Mouse (Mus musculus): Measurements from ENCODE around the gene Ap3s2.

Ap3s2 gene

DNA sequence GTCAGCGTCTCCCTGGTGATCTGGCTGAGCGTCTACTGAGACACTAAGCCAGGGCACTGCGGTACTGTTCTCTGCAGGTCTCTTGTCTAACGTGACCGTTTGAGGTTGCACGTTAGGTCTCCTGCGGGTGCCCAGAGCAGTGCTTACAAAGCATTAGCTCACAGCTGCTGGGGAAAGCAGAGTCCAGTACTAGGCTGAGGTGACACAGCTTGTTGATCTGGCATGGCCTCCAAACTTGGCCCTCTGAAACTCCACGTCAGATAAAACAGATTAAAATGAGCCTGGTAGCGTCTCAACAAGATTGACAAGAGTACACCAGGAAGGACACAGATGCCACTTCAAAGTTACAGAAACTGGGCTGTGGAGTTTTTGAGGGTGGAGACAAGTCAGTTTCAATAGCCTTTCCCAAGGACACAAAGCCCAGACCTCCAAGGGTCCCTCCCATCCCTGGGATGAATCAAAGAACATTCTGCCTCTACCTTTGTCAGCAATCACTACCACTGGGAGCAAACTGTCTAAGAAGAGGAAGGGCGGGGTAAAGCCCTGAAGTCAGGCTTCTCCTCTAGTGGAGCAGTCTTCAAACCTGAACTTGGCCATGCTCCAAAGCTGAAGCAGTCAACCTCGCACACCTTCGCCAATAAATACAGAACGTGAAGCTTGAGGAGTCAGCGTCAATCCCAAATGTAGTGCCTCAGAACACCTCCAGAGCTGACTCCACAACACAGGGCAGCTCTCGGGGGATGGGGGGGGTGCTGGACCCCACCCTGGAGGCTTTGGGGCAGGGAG lies 29.8 kb downstream of the Ap3s2 start:
- peak; percentile 11 for DNase-seq (ENCODE audit: low spot score)

GRCm38 (mm10) chr7:79888603-79889002 lies 31.8 kb downstream of the Ap3s2 start:
- no peak for DNase-seq (ENCODE audit: low spot score)

- no peak for DNase-seq (ENCODE audit: low spot score)
These were observed 36.7 kb downstream of the Ap3s2 start for GRCm38 (mm10) chr7:79883613-79884334.

DNA sequence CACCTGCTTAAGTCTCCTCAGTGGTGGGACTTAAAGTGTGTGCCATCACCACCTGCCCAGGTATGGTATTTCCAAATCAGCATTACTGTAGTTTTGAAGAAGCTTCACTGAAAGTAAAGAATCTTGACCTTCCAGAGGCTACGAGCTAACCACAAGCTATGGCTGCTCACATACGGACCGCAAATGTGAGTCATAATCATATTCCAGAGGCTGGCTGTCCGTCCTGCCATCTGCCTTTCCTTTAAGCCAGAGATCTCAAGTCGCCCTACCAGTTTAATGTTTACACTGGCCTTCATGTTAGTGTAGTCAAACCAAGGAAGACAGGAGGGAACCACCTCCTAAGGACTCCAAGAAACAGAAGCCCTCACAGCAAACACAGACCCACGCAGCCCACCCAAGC lies 38.5 kb downstream of the Ap3s2 start:
- no peak for DNase-seq (ENCODE audit: low spot score)

DNA sequence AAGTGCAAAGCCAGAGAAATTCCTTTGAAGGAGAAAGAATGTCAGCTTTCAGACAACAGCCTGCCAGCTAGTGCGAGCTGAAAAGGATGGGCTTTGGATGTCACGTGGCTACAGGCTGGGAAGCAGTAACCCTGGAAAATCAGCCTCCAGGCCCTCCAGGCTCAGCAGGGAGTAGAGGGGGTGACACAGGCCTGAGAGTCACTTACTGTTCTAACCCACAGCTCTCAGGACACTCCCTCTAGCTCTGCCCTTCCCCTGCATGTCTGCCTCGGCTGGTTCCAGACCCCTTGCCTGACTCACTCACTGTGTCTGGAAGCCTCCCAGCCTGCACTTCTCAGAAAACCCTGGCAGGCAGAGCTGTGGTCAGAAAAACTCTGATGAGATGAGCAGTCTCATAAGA lies 39.5 kb downstream of the Ap3s2 start:
- no peak for DNase-seq (ENCODE audit: low spot score)

DNA sequence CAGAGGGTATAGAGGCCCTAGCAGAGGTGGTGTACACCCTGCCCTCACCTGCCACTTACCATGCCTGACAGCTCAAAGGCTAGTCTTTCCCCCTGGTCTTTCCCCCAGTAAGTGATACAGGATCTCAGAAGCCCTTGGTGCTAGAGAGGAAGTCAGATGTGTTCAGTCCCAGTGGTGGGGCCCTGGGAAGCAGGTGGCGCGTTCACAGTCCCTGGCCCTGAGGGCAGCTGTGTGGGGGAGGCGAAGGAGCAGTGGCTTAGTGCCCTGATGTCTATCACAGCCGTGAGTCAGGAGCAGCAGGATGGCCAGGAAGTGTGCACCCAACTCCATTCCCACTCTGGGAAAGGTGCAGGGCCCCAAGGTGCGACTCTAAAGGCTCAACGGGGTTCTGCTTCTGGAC lies 40.4 kb downstream of the Ap3s2 start:
- DNase-seq (ENCODE audit: low spot score): no peak

DNA sequence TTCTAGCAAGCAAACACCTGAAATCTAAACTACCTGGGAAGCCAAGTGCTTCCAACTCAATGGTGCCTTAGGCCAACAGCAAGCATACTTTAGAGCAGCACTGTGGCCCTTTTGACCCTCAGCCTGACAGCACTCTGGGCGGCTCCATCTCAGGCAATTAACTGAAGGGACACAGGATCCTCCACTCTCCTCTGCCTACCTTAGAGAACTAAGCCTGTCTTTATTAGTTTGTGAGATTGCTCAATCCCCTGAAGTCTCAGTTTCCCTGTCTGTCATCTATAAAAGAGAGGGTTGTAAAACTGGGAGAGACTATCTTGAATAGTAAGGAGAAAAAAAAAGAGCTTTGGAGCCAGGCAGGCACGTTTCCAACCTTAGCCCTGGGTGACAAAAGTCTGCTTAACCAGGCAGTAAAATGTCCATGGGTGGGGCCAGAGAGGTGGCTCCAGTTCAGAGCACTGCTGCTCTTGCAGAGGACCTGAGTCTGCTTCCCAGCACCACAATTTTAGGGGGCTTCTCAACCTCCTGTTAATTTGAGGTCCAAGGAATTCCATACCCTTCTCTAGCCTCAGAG lies 41.9 kb downstream of the Ap3s2 start:
- no peak for DNase-seq (ENCODE audit: low spot score)

GRCm38 (mm10) chr7:79873407-79873806 lies 47.0 kb downstream of the Ap3s2 start:
- no peak for DNase-seq (ENCODE audit: low spot score)

DNA sequence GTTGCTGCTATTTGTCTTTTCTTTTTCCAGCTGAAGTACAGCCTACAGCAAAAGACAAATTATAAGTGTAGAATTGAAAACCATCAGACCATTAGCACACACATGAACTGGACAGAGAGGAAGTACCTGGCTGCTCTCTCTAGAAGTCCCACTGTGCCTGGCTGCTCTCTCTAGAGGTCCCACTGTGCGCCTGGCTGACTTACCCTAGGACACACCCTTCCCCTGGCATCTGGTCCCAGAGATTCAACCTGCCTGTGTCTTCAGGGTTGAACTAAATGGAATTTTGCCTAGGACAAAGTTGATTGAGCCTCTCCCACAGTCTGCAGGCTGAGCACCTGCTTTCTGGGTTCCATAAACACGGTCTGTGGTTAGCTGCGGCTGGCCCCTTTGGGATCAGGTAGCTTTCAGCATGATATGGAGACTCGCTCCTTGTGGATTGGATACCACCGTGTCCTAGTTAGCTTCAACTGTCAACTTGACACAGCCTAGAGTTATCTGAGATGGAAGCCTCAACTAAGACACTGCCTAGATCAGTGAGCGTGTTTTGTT lies 48.6 kb downstream of the Ap3s2 start:
- no peak for DNase-seq (ENCODE audit: low spot score)

GRCm38 (mm10) chr7:79869072-79869719 lies 51.3 kb downstream of the Ap3s2 start:
- no peak for DNase-seq (ENCODE audit: low spot score)

GRCm38 (mm10) chr7:79868475-79868874 lies 52.0 kb downstream of the Ap3s2 start:
- DNase-seq (ENCODE audit: low spot score): peak; percentile 32

DNA sequence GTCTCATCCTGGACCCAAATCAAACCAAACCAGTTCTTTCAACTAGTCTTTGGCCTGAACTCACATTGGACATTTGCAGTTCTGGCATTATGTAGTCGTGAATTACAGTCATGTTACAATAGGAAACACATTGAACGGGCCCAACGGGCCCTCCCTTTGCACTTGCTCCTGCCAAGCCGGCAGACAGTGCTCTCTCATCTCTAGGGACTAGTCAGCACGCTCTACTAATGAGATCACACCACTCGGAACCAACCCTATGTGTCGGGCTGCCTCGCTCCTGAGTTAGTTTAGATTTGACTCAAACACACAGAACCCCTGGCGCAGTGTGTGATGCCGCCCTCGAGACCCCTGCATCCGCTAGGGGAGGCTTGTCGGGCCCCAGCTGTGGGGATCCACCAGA lies 52.6 kb downstream of the Ap3s2 start:
- DNase-seq (ENCODE audit: low spot score): no peak

- no peak for DNase-seq (ENCODE audit: low spot score)
These were observed 54.0 kb downstream of the Ap3s2 start for GRCm38 (mm10) chr7:79866294-79867000.

DNA sequence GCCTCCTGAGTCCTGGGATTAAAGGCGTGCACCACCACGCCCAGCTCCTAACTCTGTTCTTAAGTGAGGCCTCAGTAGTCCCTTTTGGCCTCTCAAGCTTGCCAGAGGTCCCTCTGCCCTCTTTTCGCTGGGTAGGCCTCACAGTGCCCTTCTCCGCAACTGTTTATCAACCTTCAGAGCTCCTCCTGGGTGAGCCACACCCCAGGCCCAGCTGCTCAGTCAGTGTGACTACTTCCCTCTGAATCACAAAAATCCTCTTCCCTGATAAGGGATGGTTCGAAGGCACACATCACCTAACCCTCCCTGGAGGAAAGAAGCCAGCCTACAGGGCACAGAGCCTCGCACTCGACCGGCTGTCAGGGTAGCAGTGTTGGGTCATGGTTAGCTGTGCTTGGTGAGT lies 58.7 kb downstream of the Ap3s2 start:
- DNase-seq (ENCODE audit: low spot score): no peak

- no peak for DNase-seq (ENCODE audit: low spot score)
These were observed 59.6 kb downstream of the Ap3s2 start, which contains the start of gene Anpep for GRCm38 (mm10) chr7:79860811-79861210. TSS of gene Anpep (minus strand) at chr7:79861059.

DNA sequence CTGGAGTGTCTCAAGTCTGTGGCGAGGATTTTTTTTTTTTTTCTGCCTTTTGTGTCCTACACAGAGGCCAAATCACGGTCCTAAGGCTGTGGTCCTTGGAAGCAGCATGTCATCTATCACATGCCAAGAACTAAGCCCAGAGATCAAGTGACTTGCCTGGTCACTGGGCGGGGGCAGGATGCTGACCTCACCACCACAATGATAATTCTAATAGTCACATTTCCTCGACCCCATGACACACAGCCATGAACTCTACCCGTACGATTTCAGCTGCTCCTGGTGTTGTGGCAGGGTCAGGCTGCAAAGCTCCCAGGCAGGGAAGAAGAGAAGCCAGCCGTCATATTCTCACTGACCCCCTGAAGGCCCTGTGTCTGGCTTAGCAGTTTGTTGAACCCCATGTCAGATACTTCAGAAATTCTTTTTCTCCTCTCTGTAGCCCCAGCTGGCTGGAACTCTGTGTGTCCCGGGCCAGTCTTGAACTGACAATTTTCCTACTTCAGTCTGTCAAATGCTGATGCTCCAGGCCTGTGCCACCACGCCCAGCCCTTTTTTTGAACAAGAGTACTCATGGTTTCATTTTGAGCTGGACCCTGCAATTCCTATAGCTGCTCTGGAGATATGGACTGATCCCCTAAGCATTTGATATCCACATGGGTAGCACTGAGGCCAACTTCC lies 61.4 kb downstream of the Ap3s2 start:
- DNase-seq (ENCODE audit: low spot score): no peak

DNA sequence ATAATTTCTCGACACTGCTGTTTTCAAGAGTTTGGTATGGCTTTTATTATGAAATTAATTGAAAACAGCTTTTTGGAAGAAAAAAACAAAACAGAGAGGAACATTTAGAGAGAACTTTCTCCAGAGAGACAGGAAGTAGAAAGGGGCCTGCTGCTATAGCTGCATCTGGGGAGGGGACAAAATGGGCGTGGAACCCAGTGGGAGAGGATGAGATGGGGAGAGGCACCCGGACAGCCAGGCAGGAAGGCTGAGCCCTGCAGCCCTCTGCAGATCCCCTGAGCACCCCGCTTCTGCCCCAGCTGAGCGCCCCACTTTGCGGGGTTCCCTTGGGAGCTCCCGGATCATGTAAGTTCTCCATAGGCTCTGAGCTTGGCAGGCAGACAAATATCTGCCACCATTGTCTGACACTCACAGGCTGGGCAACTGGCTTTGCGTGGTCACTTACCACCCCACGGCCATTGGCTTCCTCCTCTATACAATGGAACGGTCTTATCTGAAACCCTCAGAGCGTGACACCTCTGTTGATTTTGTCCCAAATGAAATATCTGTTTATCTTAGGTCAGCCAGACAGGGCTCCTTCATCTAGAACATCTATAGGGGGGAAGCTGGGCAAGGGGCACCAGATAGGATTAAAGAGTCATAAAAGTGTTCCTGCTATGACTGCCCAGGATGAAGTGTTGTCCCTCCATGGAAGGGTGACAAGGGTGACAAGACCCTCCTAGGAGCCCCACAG lies 62.1 kb downstream of the Ap3s2 start:
- no peak for DNase-seq (ENCODE audit: low spot score)

DNA sequence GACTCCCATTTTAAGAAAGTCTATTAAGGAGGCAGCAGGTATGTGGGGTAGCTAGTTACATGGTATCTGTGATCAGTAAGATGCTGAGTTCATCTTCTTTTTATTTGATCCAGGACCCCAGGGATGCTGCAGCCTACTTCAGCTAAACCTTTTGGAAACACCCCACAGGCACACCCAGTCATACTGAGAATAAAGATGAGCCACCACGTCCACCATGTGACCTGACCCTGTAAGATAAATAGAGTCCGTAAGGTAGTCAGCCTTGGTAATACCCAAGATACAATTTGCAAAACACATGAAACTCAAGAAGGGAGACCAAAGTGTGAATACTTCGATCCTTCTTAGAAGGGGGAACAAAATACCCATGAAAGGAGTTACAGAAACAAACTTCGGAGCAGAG lies 64.1 kb downstream of the Ap3s2 start:
- no peak for DNase-seq (ENCODE audit: low spot score)

DNA sequence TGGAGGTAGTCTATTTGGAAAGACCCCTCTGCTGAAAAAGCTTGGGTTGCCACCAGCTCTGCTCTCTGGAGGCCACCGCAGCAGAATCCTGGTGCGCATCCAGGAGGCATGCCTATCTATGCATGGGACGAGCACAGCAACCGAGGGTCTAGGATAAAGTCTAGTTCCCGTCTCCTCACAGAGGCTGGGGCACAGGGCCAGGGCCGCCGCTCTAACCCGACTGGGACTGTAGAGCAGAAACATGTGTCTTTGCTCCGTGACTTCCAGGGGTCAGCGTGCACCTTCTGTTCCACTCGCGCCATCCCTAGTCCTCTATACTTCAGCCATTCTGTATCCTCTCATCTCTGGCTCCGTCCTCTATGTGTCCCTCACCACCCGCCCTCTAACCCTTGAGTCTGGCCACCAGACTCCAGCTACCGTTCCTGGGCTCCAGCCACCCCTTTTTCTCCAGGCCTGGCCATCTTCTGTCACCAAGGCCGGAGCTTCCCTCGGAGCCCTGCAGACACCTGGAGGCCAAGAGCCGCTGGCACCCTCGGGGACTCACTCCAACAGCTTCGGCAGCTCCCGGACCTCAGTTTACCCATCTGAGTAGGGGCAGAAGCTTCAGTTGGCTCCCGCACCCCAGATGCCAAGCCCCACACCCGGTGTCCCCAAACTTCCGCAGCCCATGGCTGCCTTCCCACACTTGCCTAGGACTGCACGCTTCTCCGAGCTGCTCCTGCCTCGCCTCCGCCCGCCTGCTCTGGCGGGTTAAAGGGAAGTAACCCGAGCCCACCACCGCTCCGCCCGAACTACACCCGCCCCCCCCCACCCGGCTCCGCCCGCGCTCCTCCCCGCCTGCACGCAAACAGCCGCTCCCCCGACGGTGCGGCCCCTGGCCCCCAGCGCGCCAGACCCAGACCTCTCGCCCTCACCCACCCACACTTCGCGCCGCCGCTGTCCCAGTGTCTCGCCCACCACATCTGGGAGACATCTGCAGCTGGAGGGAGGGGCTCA lies 72.7 kb downstream of the Ap3s2 start:
- DNase-seq (ENCODE audit: low spot score): no peak

Data from lung, postnatal 25 days (tissue).